Mouse (Mus musculus) G1E (cell line): ENCODE data around the gene Bcar3.

Source experiments
- CTCF ChIP-seq: IDR thresholded peaks from 2 replicates; pipeline ENCODE4 v1.5.1; 2012; ENCODE audit warnings: low read depth, low read length, inconsistent platforms, mixed read lengths
- GATA1 ChIP-seq: IDR thresholded peaks from 2 replicates; pipeline ENCODE4 v1.6.1; 2012; ENCODE audit warnings: borderline replicate concordance, low read length, inconsistent platforms, mixed read lengths
- GATA2 ChIP-seq: IDR thresholded peaks from 2 replicates; pipeline ENCODE4 v1.6.1; 2012; ENCODE audit warnings: low read depth, low read length, inconsistent platforms, borderline replicate concordance
- POLR2AphosphoS5 ChIP-seq: IDR thresholded peaks from 2 replicates; pipeline ENCODE4 v1.6.1; 2012; ENCODE audit warnings: low read depth, low read length, inconsistent platforms; ENCODE audit not compliant: insufficient replicate concordance
- TAL1 ChIP-seq: conservative IDR thresholded peaks from 2 replicates; pipeline ENCODE4 v1.6.1; 2012; ENCODE audit warnings: low read depth, low read length, inconsistent platforms, mixed read lengths

DNA sequence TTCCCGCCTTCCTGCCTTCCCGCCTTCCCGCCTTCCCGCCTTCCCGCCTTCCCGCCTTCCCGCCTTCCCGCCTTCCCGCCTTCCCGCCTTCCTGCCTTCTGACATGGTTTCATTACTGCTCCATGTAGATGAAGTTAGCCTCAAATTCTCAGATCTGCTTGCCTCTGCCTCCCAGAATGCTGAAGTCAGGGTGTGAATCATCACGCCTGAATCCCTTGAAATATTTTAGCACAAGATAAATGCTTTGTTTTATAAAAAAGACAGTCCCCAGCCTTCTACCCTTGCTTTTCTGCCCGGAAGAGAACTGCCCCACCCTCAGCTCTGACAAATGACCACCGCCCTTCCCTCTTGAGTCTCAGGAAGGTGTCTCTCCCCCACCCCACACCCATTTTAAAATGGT lies 154.3 kb downstream of the Bcar3 start:
- TF ChIP-seq CTCF (no peak), GATA1 (no peak), POLR2AphosphoS5 (no peak), TAL1 (no peak), GATA2 (no peak)
